Comparison of ENCODE assay signal across 42 mouse cellular contexts in the genomic region with DNA sequence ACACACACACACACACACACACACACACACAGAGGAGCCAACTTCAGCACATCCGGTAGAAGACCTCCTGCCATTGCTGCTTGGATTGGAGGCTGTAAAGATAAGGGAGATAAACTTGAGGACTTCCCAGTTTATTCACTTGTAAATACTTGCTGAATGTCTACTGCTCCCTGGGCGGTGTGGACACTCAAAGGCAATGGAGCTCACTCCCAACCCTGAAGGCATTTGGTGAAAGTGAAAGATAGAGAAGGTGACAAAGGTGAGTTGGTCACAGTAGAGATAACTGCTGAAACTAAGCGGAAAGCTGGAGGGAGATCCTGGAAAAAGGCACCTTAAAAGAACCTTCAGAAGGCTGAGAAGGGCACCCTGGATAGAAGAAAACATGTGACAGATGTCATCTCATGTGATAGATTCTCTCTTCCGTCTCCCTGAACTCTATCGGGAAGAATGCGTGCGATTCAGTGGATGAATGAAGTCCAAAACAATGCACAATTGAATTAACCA. TPM values are rescaled to one million over a fixed set of nuclear protein-coding genes. Genes with fewer than 3 reads are reported as not detected.
"Had no signal": no experiment of that assay in that cellular context is flagged by ENCODE, and none has a peak within 500 bp of the region (broad histone marks: within the 10 kb centered on the region; RNA-seq: fewer than 3 reads in every experiment).

No protein-coding gene starts in this region.

- H3K27me3 ChIP-seq: heart, embryonic 12.5 days; hindbrain, embryonic 12.5 days; kidney, embryonic 15.5 days; limb, embryonic 13.5 days; limb, embryonic 15.5 days; liver, embryonic 12.5 days had no signal

- H3K4me1 ChIP-seq: kidney, embryonic 15.5 days; limb, embryonic 13.5 days; limb, embryonic 15.5 days had no signal

- ATAC-seq: hindbrain, embryonic 16.5 days; liver, embryonic 12.5 days had no signal

- H3K9ac ChIP-seq: heart, embryonic 12.5 days; hindbrain, embryonic 12.5 days; hindbrain, embryonic 14.5 days; kidney, embryonic 15.5 days; limb, embryonic 13.5 days; limb, embryonic 15.5 days; liver, embryonic 12.5 days; liver, embryonic 14.5 days had no signal

- H3K4me3 ChIP-seq: gastrocnemius, adult 2 months; heart, embryonic 10.5 days; heart, embryonic 12.5 days; hindbrain, embryonic 10.5 days; hindbrain, embryonic 12.5 days; kidney, embryonic 15.5 days; limb, embryonic 13.5 days; limb, embryonic 15.5 days; liver, embryonic 12.5 days had no signal

- H3K9me3 ChIP-seq: heart, embryonic 10.5 days; heart, embryonic 12.5 days; hindbrain, embryonic 10.5 days; hindbrain, embryonic 12.5 days; kidney, embryonic 15.5 days; limb, embryonic 13.5 days; limb, embryonic 15.5 days; liver, embryonic 12.5 days had no signal

- H3K36me3 ChIP-seq: heart, embryonic 10.5 days; heart, embryonic 12.5 days; hindbrain, embryonic 10.5 days; hindbrain, embryonic 12.5 days; kidney, embryonic 15.5 days; limb, embryonic 13.5 days; limb, embryonic 15.5 days; liver, embryonic 12.5 days had no signal

- DNase-seq: gastrocnemius, adult 2 months; gastrocnemius, postnatal 10 days; gastrocnemius, postnatal 25 days; heart, adult 18-20 months; heart, postnatal 10 days; heart, postnatal 4 days; kidney, adult 11 months; kidney, adult 2 months; kidney, adult 9 months; kidney, postnatal 14 days; kidney, postnatal 36 days; layer of hippocampus, adult 9-11 months; layer of hippocampus, postnatal 36 days; left cerebral cortex, postnatal 4 days had no signal

- H3K27ac ChIP-seq: gastrocnemius, adult 2 months; heart, embryonic 10.5 days; hindbrain, embryonic 10.5 days; hindbrain, embryonic 12.5 days; hindbrain, embryonic 14.5 days; kidney, embryonic 15.5 days; kidney, postnatal 0 days; limb, embryonic 13.5 days; limb, embryonic 15.5 days; liver, embryonic 12.5 days; liver, embryonic 14.5 days had no signal

- H3K4me2 ChIP-seq: heart, embryonic 12.5 days; hindbrain, embryonic 12.5 days; hindbrain, embryonic 14.5 days; kidney, embryonic 15.5 days; limb, embryonic 13.5 days; limb, embryonic 15.5 days; liver, embryonic 12.5 days had no signal

RNA-seq across cellular contexts. Expression of gene Bmp4, which starts 22.1 kb away (rescaled TPM):
- total RNA-seq: granulocyte monocyte progenitor cell, adult 5-6 weeks had no signal

RNA-seq across cellular contexts. Expression of gene Gm15217, which starts 33.3 kb away (rescaled TPM):
- total RNA-seq: gastrocnemius, adult 2 months; gastrocnemius, postnatal 10 days; gastrocnemius, postnatal 25 days; gastrocnemius, postnatal 4 days; granulocyte monocyte progenitor cell, adult 5-6 weeks; heart, adult 18-20 months; heart, adult 8-10 months; heart, postnatal 10 days; heart, postnatal 25 days; heart, postnatal 4 days; layer of hippocampus, adult 18-20 months; layer of hippocampus, adult 8-10 months; layer of hippocampus, postnatal 14 days; layer of hippocampus, postnatal 36 days; left cerebral cortex, adult 18-20 months; left cerebral cortex, adult 8-10 months; left cerebral cortex, postnatal 10 days; left cerebral cortex, postnatal 25 days; left cerebral cortex, postnatal 4 days; liver, adult 2 months had no signal
- polyA plus RNA-seq: heart, embryonic 14.5 days; heart, embryonic 16.5 days; hindbrain, embryonic 10.5 days; hindbrain, embryonic 12.5 days; hindbrain, embryonic 14.5 days; hindbrain, embryonic 16.5 days; large intestine, adult 2 months; limb, embryonic 11.5 days; liver, adult 2 months; liver, embryonic 12.5 days; liver, embryonic 14.5 days had no signal
